Mouse (Mus musculus): ENCODE data around the gene Hist2h3b. TPM values are rescaled to one million over a fixed set of nuclear protein-coding genes. Genes with fewer than 3 reads are reported as not detected.

The Hist2h3b gene
- polyA plus RNA-seq, 1 experiment from 2014 or later: 97.1 TPM

DNA sequence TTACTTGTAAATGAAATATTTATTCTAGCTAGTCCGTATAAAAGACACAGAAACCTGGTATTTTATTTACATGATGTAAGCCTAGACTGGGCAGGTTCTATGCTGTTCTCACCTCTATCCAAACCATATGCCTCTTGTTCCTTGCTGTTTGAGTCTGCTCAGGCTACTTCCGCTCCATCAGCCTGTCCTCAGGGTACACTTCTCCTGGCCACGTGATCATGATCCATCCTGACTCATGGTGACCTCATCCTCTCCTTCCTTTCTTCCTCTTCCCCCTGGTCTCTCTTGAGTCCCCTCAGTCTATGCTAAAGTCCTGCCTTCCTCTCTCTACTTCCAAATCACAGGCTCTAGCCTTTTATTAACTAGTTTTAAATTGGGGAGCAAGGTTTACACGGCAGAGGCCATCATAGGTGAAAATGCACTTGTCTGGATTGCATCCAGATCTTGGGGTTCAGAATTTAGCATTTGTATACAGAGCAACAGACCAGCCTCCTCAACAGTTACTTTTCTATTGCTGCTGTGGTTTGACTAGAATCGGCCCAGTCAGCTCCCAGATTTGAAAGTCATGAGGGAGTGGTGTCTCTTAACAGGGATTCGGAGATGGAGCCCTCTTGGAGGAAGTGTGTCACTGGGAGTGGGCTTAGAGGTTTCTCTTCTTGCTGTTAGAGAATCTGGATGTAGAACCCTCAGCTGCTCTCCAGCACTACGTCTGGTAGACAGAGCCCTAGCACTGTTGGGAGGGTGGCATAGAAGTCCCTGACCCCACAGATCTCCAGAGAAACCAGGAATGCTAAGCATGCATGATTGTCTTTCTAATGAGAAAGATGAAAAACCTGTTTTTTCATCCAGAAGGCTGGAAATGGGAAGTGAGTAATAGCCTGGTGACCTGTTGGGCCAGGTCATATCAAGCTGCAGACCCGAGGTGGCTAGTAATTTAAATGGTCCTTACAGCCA lies 41.5 kb upstream of the Hist2h3b start:
- Histone ChIP-seq H3K9me3 (ENCODE audit: control insufficient read depth, low read length) (no peaks in the 10 kb centered on the region), H3K27me3 (ENCODE audit: control insufficient read depth, insufficient read depth, low read length) (no peaks in the 10 kb centered on the region), H3K4me2 (no peak overlapping the region), H3K9ac (ENCODE audit: low read length) (no peak overlapping the region), H3K36me3 (ENCODE audit: control insufficient read depth, insufficient read depth, low read length) (no peaks in the 10 kb centered on the region), H3K27ac (ENCODE audit: low read depth, low read length) (no peak overlapping the region), H3K4me1 (ENCODE audit: control insufficient read depth, insufficient read depth, low read length) (peaks cover 15% of the 10 kb centered on the region; the same call in 1 of the 2 replicates), H3K4me3 (ENCODE audit: low read depth, low read length) (no peak overlapping the region)
- DNase-seq (ENCODE audit: low spot score, missing footprints) (no peak), ATAC-seq (ENCODE audit: low FRiP score) (no peak)
- WGBS: 76% methylated on average over 8 of the region's 8 CpGs

DNA sequence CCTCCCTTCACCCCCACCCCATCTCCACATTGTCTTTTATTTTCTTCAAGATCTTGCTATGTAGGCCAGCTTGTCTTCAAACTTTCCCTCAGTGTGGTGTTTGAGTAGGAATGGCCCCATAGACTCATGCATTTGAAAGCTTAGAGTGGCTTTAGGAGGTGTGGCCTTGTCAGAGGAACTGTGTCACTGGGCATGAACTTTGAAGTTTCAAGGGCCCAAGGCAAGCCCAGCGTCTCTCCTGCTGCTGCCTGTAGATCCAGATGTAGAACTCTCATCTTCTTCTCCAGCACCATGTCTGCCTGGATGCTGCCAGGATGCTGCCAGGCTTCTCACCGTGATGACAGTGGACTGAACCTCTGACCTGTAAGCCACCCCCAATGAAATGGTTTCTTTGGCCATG lies 39.6 kb upstream of the Hist2h3b start:
- Histone ChIP-seq H3K27me3 (ENCODE audit: control insufficient read depth, insufficient read depth, low read length) (no peaks in the 10 kb centered on the region), H3K9me3 (ENCODE audit: control insufficient read depth, low read length) (no peaks in the 10 kb centered on the region), H3K27ac (ENCODE audit: low read depth, low read length) (no peak overlapping the region), H3K4me1 (ENCODE audit: control insufficient read depth, insufficient read depth, low read length) (peaks cover 7% of the 10 kb centered on the region; the same call in 1 of the 2 replicates), H3K4me3 (ENCODE audit: low read depth, low read length) (no peak overlapping the region), H3K4me2 (no peak overlapping the region), H3K9ac (ENCODE audit: low read length) (no peak overlapping the region), H3K36me3 (ENCODE audit: control insufficient read depth, insufficient read depth, low read length) (no peaks in the 10 kb centered on the region)
- ATAC-seq (ENCODE audit: low FRiP score) (no peak), DNase-seq (ENCODE audit: low spot score, missing footprints) (no peak)
- WGBS: 87% methylated on average over 2 of the region's 2 CpGs

DNA sequence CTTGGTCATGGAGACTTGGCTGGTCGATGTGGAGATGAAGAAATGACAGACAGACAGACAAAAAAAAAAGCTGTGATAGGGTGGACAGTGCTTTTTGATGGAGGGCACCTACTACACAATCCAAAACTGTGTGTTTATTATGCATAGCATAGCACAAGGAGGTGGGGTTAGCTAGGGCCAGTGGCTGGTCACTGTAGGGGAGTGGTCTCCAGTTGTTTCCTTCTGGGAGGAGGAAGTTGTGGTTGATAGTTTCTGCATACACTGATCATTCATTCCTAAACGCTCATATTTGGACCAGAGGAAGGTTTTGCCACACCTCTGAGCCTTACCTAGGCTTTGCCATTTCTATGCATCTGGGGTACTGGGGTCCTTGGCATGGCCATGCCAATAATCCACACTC lies 38.0 kb upstream of the Hist2h3b start:
- no peaks in the 10 kb centered on the region for H3K9me3 ChIP-seq (ENCODE audit: control insufficient read depth, low read length)
- H3K36me3 ChIP-seq (ENCODE audit: control insufficient read depth, insufficient read depth, low read length): no peaks in the 10 kb centered on the region
- 79% methylated on average over 2 of the region's 2 CpGs for WGBS
- H3K9ac ChIP-seq (ENCODE audit: low read length): no peak overlapping the region
- no peak overlapping the region for H3K4me3 ChIP-seq (ENCODE audit: low read depth, low read length)
- H3K27me3 ChIP-seq (ENCODE audit: control insufficient read depth, insufficient read depth, low read length): no peaks in the 10 kb centered on the region
- no peak overlapping the region for H3K27ac ChIP-seq (ENCODE audit: low read depth, low read length)
- no peak overlapping the region for H3K4me2 ChIP-seq
- no peak for DNase-seq (ENCODE audit: low spot score, missing footprints)
- no peak for ATAC-seq (ENCODE audit: low FRiP score)
- peaks cover 5% of the 10 kb centered on the region; the same call in 1 of the 2 replicates for H3K4me1 ChIP-seq (ENCODE audit: control insufficient read depth, insufficient read depth, low read length)

DNA sequence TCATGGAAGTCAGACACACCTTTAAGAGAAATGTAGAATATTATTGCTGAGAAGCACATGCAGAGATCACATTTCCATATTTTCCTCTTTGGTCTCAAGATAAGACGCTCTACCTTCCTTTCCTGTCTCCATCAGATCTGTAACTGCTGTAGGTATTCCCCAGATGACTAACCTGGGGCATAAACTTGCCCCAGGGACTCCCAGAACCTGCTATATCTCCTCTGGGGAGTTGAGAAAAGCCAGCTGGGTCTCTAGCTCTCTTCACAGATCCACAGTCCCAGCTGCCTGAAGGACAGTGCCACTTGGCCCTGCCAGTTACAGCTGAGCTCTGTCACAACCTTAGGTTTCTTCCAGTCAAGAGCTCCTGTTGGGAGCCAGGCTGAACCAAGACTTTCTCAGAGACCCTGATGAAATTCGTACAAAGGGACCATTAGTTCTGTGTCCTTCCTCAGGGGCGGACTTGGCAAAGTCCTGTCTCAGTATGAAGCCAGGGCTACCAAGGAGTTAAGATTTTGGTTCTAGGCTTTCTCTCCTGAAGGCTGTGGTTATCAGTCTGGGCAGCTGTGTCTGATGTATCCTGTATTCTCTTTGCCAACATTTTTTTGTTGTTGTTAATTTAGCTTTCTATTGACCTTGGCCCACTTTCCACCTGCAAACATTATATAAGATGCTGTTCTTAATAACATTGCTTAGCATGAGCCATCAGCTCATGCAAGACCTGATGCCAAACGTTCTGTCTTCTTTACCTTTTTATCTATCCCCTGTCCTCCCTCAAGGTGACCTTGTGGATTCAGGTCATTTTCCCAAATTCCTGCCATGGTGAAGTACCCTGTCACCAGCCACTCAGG lies 37.3 kb upstream of the Hist2h3b start:
- no peaks in the 10 kb centered on the region for H3K36me3 ChIP-seq (ENCODE audit: control insufficient read depth, insufficient read depth, low read length)
- no peak overlapping the region for H3K4me2 ChIP-seq
- WGBS: 78% methylated on average over 4 of the region's 4 CpGs
- no peak for DNase-seq (ENCODE audit: low spot score, missing footprints)
- no peak overlapping the region for H3K4me3 ChIP-seq (ENCODE audit: low read depth, low read length)
- no peaks in the 10 kb centered on the region for H3K27me3 ChIP-seq (ENCODE audit: control insufficient read depth, insufficient read depth, low read length)
- H3K27ac ChIP-seq (ENCODE audit: low read depth, low read length): no peak overlapping the region
- no peak overlapping the region for H3K9ac ChIP-seq (ENCODE audit: low read length)
- peaks cover under 1% of the 10 kb centered on the region; the same call in 1 of the 2 replicates for H3K4me1 ChIP-seq (ENCODE audit: control insufficient read depth, insufficient read depth, low read length)
- ATAC-seq (ENCODE audit: low FRiP score): no peak
- H3K9me3 ChIP-seq (ENCODE audit: control insufficient read depth, low read length): no peaks in the 10 kb centered on the region

DNA sequence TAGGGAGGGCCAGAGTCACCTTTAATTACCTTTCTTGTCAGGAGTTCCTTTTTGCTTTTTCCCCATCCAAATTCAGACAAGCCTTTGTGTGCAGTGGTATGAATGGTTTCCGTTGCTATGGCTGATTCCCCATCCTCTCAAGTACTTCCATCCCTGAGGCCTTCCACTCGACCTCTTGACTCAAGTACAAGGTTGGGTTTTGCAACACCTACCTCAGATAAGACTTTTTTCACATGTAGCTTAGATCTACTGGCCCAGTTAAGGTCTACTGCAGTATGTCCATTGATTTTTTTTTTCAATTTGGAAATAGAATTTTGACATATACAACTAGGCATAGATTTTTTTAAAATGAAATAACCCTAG lies 36.7 kb upstream of the Hist2h3b start:
- DNase-seq (ENCODE audit: low spot score, missing footprints): no peak
- Histone ChIP-seq H3K9me3 (ENCODE audit: control insufficient read depth, low read length) (no peaks in the 10 kb centered on the region), H3K9ac (ENCODE audit: low read length) (no peak overlapping the region), H3K36me3 (ENCODE audit: control insufficient read depth, insufficient read depth, low read length) (no peaks in the 10 kb centered on the region), H3K27me3 (ENCODE audit: control insufficient read depth, insufficient read depth, low read length) (no peaks in the 10 kb centered on the region), H3K4me3 (ENCODE audit: low read depth, low read length) (no peak overlapping the region), H3K4me1 (ENCODE audit: control insufficient read depth, insufficient read depth, low read length) (no peaks in the 10 kb centered on the region), H3K27ac (ENCODE audit: low read depth, low read length) (no peak overlapping the region), H3K4me2 (no peak overlapping the region)
- 62% methylated on average over 2 of the region's 2 CpGs for WGBS
- no peak for ATAC-seq (ENCODE audit: low FRiP score)

DNA sequence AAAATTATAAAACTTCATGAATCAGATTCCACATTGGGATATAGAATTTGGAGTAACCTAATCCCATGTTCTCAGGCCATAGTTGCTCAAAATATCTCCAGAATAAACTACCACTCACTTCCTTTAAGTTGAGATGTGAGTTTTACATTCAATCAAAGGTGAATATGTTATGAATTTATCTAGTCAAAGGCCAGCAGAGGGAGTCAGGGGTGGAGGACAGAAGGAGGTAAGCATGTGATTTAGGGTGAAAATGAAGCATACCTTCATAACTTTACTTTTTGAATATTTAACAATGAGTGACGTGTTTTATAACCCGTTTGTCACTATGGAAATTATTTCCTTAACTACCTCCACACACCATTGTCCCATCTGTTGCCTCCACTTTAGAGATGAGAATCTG lies 33.5 kb upstream of the Hist2h3b start:
- Histone ChIP-seq H3K4me1 (ENCODE audit: control insufficient read depth, insufficient read depth, low read length) (peaks cover 9% of the 10 kb centered on the region), H3K4me2 (no peak overlapping the region), H3K27ac (ENCODE audit: low read depth, low read length) (no peak overlapping the region), H3K27me3 (ENCODE audit: control insufficient read depth, insufficient read depth, low read length) (no peaks in the 10 kb centered on the region), H3K9ac (ENCODE audit: low read length) (no peak overlapping the region), H3K36me3 (ENCODE audit: control insufficient read depth, insufficient read depth, low read length) (no peaks in the 10 kb centered on the region), H3K4me3 (ENCODE audit: low read depth, low read length) (no peak overlapping the region), H3K9me3 (ENCODE audit: control insufficient read depth, low read length) (no peaks in the 10 kb centered on the region)
- no peak for DNase-seq (ENCODE audit: low spot score, missing footprints)
- 96% methylated on average over 2 of the region's 2 CpGs for WGBS
- ATAC-seq (ENCODE audit: low FRiP score): no peak

DNA sequence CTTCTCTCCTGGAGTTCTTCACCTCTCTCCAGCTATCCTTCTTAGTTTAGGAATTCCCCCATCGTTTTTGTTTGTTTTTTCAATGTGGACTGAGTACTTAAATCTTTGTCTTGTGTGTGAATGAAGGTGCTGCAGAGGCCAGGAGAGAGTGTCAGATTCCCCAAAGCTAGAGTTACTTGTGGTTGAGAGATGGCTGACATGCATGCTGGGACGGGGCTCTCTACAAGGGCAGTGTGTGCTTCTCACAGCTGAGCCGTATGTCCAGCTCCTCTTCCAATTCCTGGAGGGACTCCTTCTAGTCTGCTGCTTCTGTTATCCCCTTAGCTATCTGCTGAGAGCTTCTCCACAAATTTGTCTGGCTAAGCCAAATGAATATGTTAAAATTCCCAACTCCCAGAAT lies 32.6 kb upstream of the Hist2h3b start:
- no peak for DNase-seq (ENCODE audit: low spot score, missing footprints)
- Histone ChIP-seq H3K36me3 (ENCODE audit: control insufficient read depth, insufficient read depth, low read length) (no peaks in the 10 kb centered on the region), H3K9me3 (ENCODE audit: control insufficient read depth, low read length) (no peaks in the 10 kb centered on the region), H3K27me3 (ENCODE audit: control insufficient read depth, insufficient read depth, low read length) (no peaks in the 10 kb centered on the region), H3K4me1 (ENCODE audit: control insufficient read depth, insufficient read depth, low read length) (peaks cover 11% of the 10 kb centered on the region), H3K9ac (ENCODE audit: low read length) (no peak overlapping the region), H3K4me3 (ENCODE audit: low read depth, low read length) (no peak overlapping the region), H3K27ac (ENCODE audit: low read depth, low read length) (no peak overlapping the region), H3K4me2 (no peak overlapping the region)
- 70% methylated on average over 3 of the region's 3 CpGs for WGBS
- no peak for ATAC-seq (ENCODE audit: low FRiP score)

DNA sequence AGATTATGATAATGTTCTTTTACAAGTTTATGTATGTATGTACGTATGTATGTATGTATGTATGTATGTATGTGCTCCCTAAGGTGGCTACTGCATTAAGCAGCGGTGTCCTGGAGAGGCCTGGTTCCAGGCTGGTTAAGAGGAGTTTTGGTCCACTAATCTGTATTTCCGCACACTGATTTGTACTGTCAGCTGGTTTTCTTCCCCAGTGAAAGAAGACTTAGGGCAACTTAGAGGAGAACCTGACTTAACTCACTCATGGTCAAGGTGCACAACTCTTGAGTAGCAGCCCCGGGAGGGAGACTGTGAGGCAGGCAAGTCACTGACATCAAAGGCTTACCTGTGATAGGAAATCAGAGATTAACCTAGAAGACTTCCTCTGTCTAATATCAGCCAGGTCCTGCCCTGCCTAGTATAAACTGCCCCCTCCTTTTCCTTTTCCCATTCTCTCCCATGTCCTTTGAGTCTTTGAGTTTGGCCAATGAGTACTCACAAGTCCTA lies 31.6 kb upstream of the Hist2h3b start:
- peak overlapping the region; percentile 83; the same call in 1 of the 2 replicates for H3K27ac ChIP-seq (ENCODE audit: low read depth, low read length)

More for the DNA sequence above, 31.6 kb upstream of the Hist2h3b start:
- Histone ChIP-seq H3K9me3 (ENCODE audit: control insufficient read depth, low read length) (no peaks in the 10 kb centered on the region), H3K9ac (ENCODE audit: low read length) (peak overlapping the region; percentile 91; the same call in 1 of the 2 replicates), H3K27me3 (ENCODE audit: control insufficient read depth, insufficient read depth, low read length) (no peaks in the 10 kb centered on the region), H3K4me1 (ENCODE audit: control insufficient read depth, insufficient read depth, low read length) (peaks cover 12% of the 10 kb centered on the region), H3K4me2 (peak overlapping the region; percentile 70), H3K36me3 (ENCODE audit: control insufficient read depth, insufficient read depth, low read length) (no peaks in the 10 kb centered on the region), H3K4me3 (ENCODE audit: low read depth, low read length) (peak overlapping the region; percentile 49)
- no peak for ATAC-seq (ENCODE audit: low FRiP score)
- 81% methylated on average over 4 of the region's 4 CpGs for WGBS
- DNase-seq (ENCODE audit: low spot score, missing footprints): peak; percentile 86
